Mouse (Mus musculus) bone marrow, adult 2 months (tissue): ENCODE measurements around the gene Rasa3.

Experiments
- CTCF ChIP-seq: fragments of 200-500 bp; IDR thresholded peaks from 2 replicates; pipeline ENCODE4 v1.5.1; 2011; ENCODE audit warnings: low read length, control low read depth; ENCODE audit not compliant: control insufficient read depth, insufficient read depth
- POLR2A ChIP-seq: fragments of 200-500 bp; IDR thresholded peaks from 2 replicates; pipeline ENCODE4 v1.6.1; 2011; ENCODE audit warnings: low read depth, mild to moderate bottlenecking, control low read depth, low read length, borderline replicate concordance; ENCODE audit not compliant: control insufficient read depth

- TF ChIP-seq CTCF (no peak), POLR2A (no peak)
These were observed 57.0 kb downstream of the Rasa3 start for GRCm38 (mm10) chr8:13620226-13620920.
